Mouse (Mus musculus) urinary bladder, adult 18-20 months (tissue): ENCODE data around the gene Engase.

Source experiments
- DNase-seq, 2 experiments: peaks; one replicate each; pipeline ENCODE4 v3.0.0; 2022; ENCODE audit warnings: low spot score in 2 of 2, mixed read lengths in 2 of 2

Engase gene

GRCm38 (mm10) chr11:118520932-118521331, 44.3 kb downstream of the Engase start:
- no peak for DNase-seq

GRCm38 (mm10) chr11:118523496-118524145, 47.0 kb downstream of the Engase start:
- DNase-seq: no peak

GRCm38 (mm10) chr11:118525059-118525458, 48.4 kb downstream of the Engase start:
- no peak for DNase-seq

GRCm38 (mm10) chr11:118528761-118529160, 52.1 kb downstream of the Engase start:
- DNase-seq: no peak

GRCm38 (mm10) chr11:118530313-118530712, 53.7 kb downstream of the Engase start:
- DNase-seq: no peak

GRCm38 (mm10) chr11:118534382-118535092, 57.9 kb downstream of the Engase start:
- no peak for DNase-seq

GRCm38 (mm10) chr11:118538008-118538407, 61.4 kb downstream of the Engase start:
- DNase-seq: no peak
